Mouse (Mus musculus) limb, embryonic 12.5 days (tissue): ENCODE results near the gene Gm10799. TPM values are rescaled to one million over a fixed set of nuclear protein-coding genes. Genes with fewer than 3 reads are reported as not detected.
"Not testable (repeated sequence)": the region's sequence is repeated elsewhere in the genome, so short reads cannot be mapped to it uniquely, and the experiment has no call there.

ENCODE experiments used
- ATAC-seq: fragments of 200-750 bp; cut with Nextera tagmentation; 2 replicates; pipeline ENCODE4 v1.8.0; 2017; ENCODE audit warnings: low read depth, moderate TSS enrichment; ENCODE audit not compliant: insufficient number of reproducible peaks, insufficient read depth, low FRiP score, low TSS enrichment
- H3K27ac ChIP-seq: fragments of 300-500 bp; sonication (generic); 2 replicates; pipeline ENCODE4 v1.5.1; 2016; ENCODE audit warnings: mild to moderate bottlenecking, moderate library complexity
- H3K27me3 ChIP-seq: fragments of 300-500 bp; sonication (generic); 2 replicates; pipeline ENCODE4 v1.6.1; 2016; ENCODE audit warnings: mild to moderate bottlenecking, moderate library complexity
- H3K36me3 ChIP-seq: fragments of 300-500 bp; sonication (generic); 2 replicates; pipeline ENCODE4 v1.6.1; 2016; ENCODE audit warnings: mild to moderate bottlenecking, moderate library complexity
- H3K4me1 ChIP-seq: fragments of 300-500 bp; sonication (generic); replicated peaks from 2 replicates; pipeline ENCODE4 v1.6.1; 2016
- H3K4me2 ChIP-seq: fragments of 300-500 bp; sonication (generic); 2 replicates; pipeline ENCODE4 v1.6.1; 2016; ENCODE audit warnings: mild to moderate bottlenecking, moderate library complexity
- H3K4me3 ChIP-seq: fragments of 300-500 bp; sonication (generic); replicated peaks from 2 replicates; pipeline ENCODE4 v1.5.1; 2016; ENCODE audit warnings: mild to moderate bottlenecking
- H3K9ac ChIP-seq: fragments of 300-500 bp; sonication (generic); replicated peaks from 2 replicates; pipeline ENCODE4 v1.6.1; 2016; ENCODE audit warnings: mild to moderate bottlenecking, moderate library complexity
- H3K9me3 ChIP-seq: fragments of 300-500 bp; sonication (generic); 2 replicates; pipeline ENCODE4 v1.6.1; 2016; ENCODE audit warnings: mild to moderate bottlenecking, moderate library complexity
- WGBS: fragments of 180-500 bp; shearing (Covaris S2); methylation state at CpG from one replicate; pipeline ENCODE4 v1.1.7; 2016; 5-methylcytosine and 5-hydroxymethylcytosine counted together
- polyA plus RNA-seq: library from polyadenylated mRNA; unstranded; fragments of >200 nt; fragmentation: Nextera tagmentation; extraction: Ambion mirVana; gene quantifications from 2 replicates; pipeline ENCODE4 v1.2.1, GENCODE M21; 2016

The Gm10799 gene
- polyA plus RNA-seq = not detected in 2 replicates

DNA sequence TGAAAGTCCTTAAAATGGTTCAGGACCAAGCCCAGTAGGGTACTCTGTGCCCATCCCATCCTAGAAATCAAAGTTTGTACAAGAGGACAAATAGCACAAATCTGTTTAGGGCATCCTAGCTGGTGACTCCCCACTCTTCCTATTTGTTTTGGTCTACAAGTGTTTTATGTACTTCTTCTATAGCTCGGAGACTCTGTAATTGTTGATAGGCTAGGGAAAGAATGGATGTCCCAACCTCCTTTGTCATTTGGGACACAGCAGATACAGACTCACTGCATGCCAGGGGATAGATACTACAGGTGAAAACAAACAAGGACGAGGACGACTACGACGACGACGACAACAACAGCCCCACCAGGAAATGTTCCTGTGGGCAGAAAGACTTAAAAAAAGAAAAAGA is at the start of gene Gm10799:
Gene Gm10799 (minus strand): TSS at position 101 of the 400 bp plus-strand sequence.
- ATAC-seq, H3K27me3 ChIP-seq, H3K9ac ChIP-seq, H3K4me1 ChIP-seq, H3K9me3 ChIP-seq, H3K27ac ChIP-seq, H3K36me3 ChIP-seq, H3K4me2 ChIP-seq, H3K4me3 ChIP-seq: not testable (repeated sequence)
- 91% methylated on average over 7 of the region's 7 CpGs for WGBS

DNA sequence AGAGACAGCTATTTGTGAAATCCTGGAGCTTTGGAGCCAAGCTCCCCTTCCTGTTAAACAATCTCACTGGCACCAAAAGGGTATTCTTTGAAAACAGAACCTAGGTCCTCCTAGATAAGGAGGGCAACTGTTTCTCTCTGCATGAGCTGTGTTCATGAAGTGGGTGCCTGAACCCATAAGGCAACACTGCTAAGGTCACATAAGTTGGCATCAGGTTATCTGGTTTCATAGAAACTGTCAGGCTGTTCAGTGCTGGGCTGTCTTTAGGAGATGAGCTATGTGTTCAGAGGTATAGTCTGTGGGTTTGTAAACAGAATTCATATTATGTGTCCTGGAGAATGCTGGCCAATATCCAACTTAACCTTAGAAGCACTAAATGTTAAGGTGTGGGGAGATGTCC is 48.8 kb upstream of the Gm10799 start:
- not testable (repeated sequence) for H3K4me1 ChIP-seq, H3K36me3 ChIP-seq, H3K9ac ChIP-seq, ATAC-seq, H3K27ac ChIP-seq, H3K9me3 ChIP-seq, H3K4me2 ChIP-seq, H3K4me3 ChIP-seq, H3K27me3 ChIP-seq

DNA sequence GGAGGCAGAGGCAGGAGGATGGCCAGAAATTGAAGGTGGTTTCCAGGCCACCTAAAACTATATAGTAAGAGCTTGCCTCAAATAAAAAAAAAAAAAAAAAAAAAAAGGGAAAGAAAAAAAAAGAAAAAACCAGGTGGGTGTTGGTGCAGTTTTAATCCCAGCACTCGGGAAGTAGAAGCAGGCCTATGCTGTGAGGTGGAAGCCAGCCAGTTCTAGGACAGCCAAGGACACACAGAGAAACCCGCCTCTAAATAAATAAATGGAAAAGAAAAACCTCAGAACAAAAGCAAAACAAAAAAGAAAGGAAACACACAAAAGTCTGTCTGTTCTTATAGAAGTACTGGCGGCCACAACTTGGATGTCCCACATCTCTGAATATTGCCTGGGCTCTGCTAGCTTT is 46.5 kb upstream of the Gm10799 start:
- WGBS = 90% methylated on average over 3 of the region's 3 CpGs

GRCm38 (mm10) chr2:104113563-104113962 is 45.2 kb upstream of the Gm10799 start:
- H3K9ac ChIP-seq, H3K27ac ChIP-seq, H3K4me1 ChIP-seq, H3K27me3 ChIP-seq, H3K9me3 ChIP-seq, H3K36me3 ChIP-seq, H3K4me2 ChIP-seq, H3K4me3 ChIP-seq, ATAC-seq: not testable (repeated sequence)

More for the DNA sequence above, 46.5 kb upstream of the Gm10799 start:
- Histone ChIP-seq H3K9me3 (no peaks in the 10 kb centered on the region), H3K9ac (no peak overlapping the region), H3K27me3 (no peaks in the 10 kb centered on the region), H3K4me1 (no peaks in the 10 kb centered on the region), H3K36me3 (no peaks in the 10 kb centered on the region), H3K4me3 (no peak overlapping the region), H3K27ac (no peak overlapping the region), H3K4me2 (no peak overlapping the region)
- ATAC-seq = no peak

- not testable (repeated sequence) for H3K27ac ChIP-seq, H3K4me3 ChIP-seq, H3K27me3 ChIP-seq, ATAC-seq, H3K9me3 ChIP-seq, H3K36me3 ChIP-seq, H3K9ac ChIP-seq, H3K4me2 ChIP-seq, H3K4me1 ChIP-seq
- no CpG with 5 or more reads among the region's 1 CpGs for WGBS
Measured at GRCm38 (mm10) chr2:104111170-104111797, 42.9 kb upstream of the Gm10799 start.

- Histone ChIP-seq H3K4me1 (no peaks in the 10 kb centered on the region), H3K9me3 (no peaks in the 10 kb centered on the region), H3K27me3 (no peaks in the 10 kb centered on the region), H3K36me3 (no peaks in the 10 kb centered on the region), H3K4me2 (no peak overlapping the region), H3K4me3 (no peak overlapping the region), H3K27ac (no peak overlapping the region), H3K9ac (no peak overlapping the region)
- WGBS = 80% methylated on average over 4 of the region's 4 CpGs
- ATAC-seq = no peak
Measured at GRCm38 (mm10) chr2:104110031-104110430, 41.7 kb upstream of the Gm10799 start.

DNA sequence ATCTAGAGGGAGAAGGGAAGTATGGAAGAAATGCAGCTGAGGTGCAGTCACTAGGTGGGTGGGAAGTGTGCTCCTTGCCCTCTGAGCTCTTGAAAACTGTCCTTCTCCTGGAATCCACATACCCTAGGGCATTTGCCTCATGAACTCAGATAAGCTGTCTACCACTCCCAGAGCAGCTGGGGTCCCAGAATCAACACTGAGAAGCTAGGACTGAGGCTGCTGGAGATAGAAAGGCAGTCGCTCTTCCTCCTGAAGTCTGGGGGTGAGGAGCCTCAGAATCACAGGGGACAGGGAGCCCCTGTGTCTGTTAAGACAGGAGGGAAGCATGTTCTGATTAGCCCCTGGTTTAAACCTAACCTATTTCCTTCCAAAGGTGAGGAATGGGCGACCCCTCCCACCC is 41.2 kb upstream of the Gm10799 start:
- no peaks in the 10 kb centered on the region for H3K4me1 ChIP-seq
- no peak overlapping the region for H3K27ac ChIP-seq
- no peak overlapping the region for H3K4me2 ChIP-seq
- ATAC-seq = no peak
- H3K9ac ChIP-seq = no peak overlapping the region
- H3K27me3 ChIP-seq = no peaks in the 10 kb centered on the region
- no peak overlapping the region for H3K4me3 ChIP-seq
- H3K9me3 ChIP-seq = no peaks in the 10 kb centered on the region
- H3K36me3 ChIP-seq = no peaks in the 10 kb centered on the region
- WGBS = 58% methylated on average over 2 of the region's 2 CpGs

GRCm38 (mm10) chr2:104109021-104109420 is 40.7 kb upstream of the Gm10799 start:
- 52% methylated on average over 2 of the region's 2 CpGs for WGBS

GRCm38 (mm10) chr2:104104800-104105199 is 36.5 kb upstream of the Gm10799 start:
- H3K4me1 ChIP-seq = no peaks in the 10 kb centered on the region
- no peaks in the 10 kb centered on the region for H3K27me3 ChIP-seq
- H3K4me2 ChIP-seq = no peak overlapping the region
- H3K27ac ChIP-seq = no peak overlapping the region
- no peak for ATAC-seq
- WGBS = 85% methylated on average over 6 of the region's 6 CpGs
- H3K9ac ChIP-seq = no peak overlapping the region
- H3K9me3 ChIP-seq = no peaks in the 10 kb centered on the region
- no peaks in the 10 kb centered on the region for H3K36me3 ChIP-seq
- H3K4me3 ChIP-seq = no peak overlapping the region

More at GRCm38 (mm10) chr2:104109021-104109420, 40.7 kb upstream of the Gm10799 start:
- not testable (repeated sequence) for H3K4me3 ChIP-seq, H3K4me1 ChIP-seq, H3K4me2 ChIP-seq, H3K27ac ChIP-seq, H3K27me3 ChIP-seq, ATAC-seq, H3K9me3 ChIP-seq, H3K36me3 ChIP-seq, H3K9ac ChIP-seq

- H3K9ac ChIP-seq = no peak overlapping the region
- no peak for ATAC-seq
- H3K4me1 ChIP-seq = peaks cover 12% of the 10 kb centered on the region
- H3K36me3 ChIP-seq = no peaks in the 10 kb centered on the region
- 61% methylated on average over 1 of the region's 1 CpGs for WGBS
- no peak overlapping the region for H3K4me3 ChIP-seq
- H3K9me3 ChIP-seq = no peaks in the 10 kb centered on the region
- no peaks in the 10 kb centered on the region for H3K27me3 ChIP-seq
- no peak overlapping the region for H3K4me2 ChIP-seq
- no peak overlapping the region for H3K27ac ChIP-seq
Measured at GRCm38 (mm10) chr2:104099946-104100345, 31.6 kb upstream of the Gm10799 start.

GRCm38 (mm10) chr2:104099231-104099585 is 30.9 kb upstream of the Gm10799 start:
- H3K9me3 ChIP-seq = no peaks in the 10 kb centered on the region
- H3K27ac ChIP-seq = no peak overlapping the region
- ATAC-seq = no peak

DNA sequence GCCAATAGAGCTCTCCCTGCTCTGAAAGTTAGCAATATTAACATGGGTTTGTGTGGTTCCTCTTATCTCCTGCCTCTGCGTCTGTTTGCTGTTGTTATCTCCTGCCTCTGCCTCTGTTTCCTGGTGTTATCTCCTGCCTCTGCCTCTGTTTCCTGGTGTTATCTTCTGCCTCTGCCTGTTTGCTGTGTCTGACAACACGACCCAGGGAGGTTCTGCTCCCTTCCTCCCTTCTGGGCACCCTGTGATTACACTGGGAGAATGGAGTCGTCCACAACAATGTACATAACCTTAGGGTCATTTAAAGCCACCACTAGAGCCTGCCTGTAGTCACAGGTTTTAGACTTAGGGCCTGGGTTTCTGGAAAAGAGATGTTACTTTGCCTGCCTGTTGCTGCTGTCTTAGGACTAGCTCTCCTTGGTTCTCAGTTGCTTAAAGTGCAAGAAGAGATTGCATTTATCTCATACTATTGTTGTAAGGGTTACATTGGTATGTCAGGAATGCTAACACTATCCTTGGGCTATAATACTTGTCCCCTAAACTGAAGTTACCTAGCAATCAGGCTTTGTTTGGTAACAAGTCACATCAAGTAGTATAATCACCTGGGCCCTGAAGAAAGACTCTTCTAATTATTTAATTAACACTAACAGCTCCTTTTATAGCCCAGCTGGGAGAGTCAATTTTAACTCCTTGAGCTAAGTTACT is 30.3 kb upstream of the Gm10799 start:
- WGBS = 42% methylated on average over 3 of the region's 3 CpGs

More at GRCm38 (mm10) chr2:104099231-104099585, 30.9 kb upstream of the Gm10799 start:
- Histone ChIP-seq H3K9ac (no peak overlapping the region), H3K4me3 (no peak overlapping the region), H3K36me3 (no peaks in the 10 kb centered on the region), H3K27me3 (no peaks in the 10 kb centered on the region), H3K4me2 (no peak overlapping the region), H3K4me1 (peaks cover 12% of the 10 kb centered on the region)
- 91% methylated on average over 2 of the region's 2 CpGs for WGBS

More for the DNA sequence above, 30.3 kb upstream of the Gm10799 start:
- Histone ChIP-seq H3K9ac (no peak overlapping the region), H3K36me3 (no peaks in the 10 kb centered on the region), H3K27me3 (no peaks in the 10 kb centered on the region), H3K4me2 (no peak overlapping the region), H3K4me1 (peaks cover 12% of the 10 kb centered on the region), H3K4me3 (no peak overlapping the region), H3K27ac (no peak overlapping the region; the same call in 1 of the 2 replicates), H3K9me3 (no peaks in the 10 kb centered on the region)
- no peak for ATAC-seq
